Mouse (Mus musculus) brain, embryonic 14.5 days (tissue): Measurements from ENCODE around the gene Per2. TPM values are rescaled to one million over a fixed set of nuclear protein-coding genes. Genes with fewer than 3 reads are reported as not detected.
"Not testable (repeated sequence)": the region's sequence is repeated elsewhere in the genome, so short reads cannot be mapped to it uniquely, and the experiment has no call there.

Experiments
- DNase-seq: peaks from one replicate; pipeline ENCODE4 v3.0.0-alpha.2; 2011; ENCODE audit warnings: low read depth
- CTCF ChIP-seq: fragments of 200-500 bp; IDR thresholded peaks from 2 replicates; pipeline ENCODE4 v1.5.1; 2012; ENCODE audit warnings: inconsistent platforms, mild to moderate bottlenecking, moderate library complexity, borderline replicate concordance; ENCODE audit not compliant: insufficient read depth, insufficient read length; ENCODE audit errors: extremely low read depth
- POLR2A ChIP-seq: fragments of 200-500 bp; IDR thresholded peaks from 2 replicates; pipeline ENCODE4 v1.6.1; 2012; ENCODE audit warnings: mild to moderate bottlenecking, inconsistent platforms, borderline replicate concordance; ENCODE audit not compliant: poor library complexity, insufficient read depth, insufficient read length, severe bottlenecking; ENCODE audit errors: extremely low read depth
- polyA plus RNA-seq: library from polyadenylated mRNA; depleted of rRNA; stranded (reverse); fragments of >200 nt; gene quantifications from 2 replicates; pipeline ENCODE4 v1.2.3, GENCODE M21; 2012

Per2 gene
- polyA plus RNA-seq, 1 experiment: 8.9 TPM

DNA sequence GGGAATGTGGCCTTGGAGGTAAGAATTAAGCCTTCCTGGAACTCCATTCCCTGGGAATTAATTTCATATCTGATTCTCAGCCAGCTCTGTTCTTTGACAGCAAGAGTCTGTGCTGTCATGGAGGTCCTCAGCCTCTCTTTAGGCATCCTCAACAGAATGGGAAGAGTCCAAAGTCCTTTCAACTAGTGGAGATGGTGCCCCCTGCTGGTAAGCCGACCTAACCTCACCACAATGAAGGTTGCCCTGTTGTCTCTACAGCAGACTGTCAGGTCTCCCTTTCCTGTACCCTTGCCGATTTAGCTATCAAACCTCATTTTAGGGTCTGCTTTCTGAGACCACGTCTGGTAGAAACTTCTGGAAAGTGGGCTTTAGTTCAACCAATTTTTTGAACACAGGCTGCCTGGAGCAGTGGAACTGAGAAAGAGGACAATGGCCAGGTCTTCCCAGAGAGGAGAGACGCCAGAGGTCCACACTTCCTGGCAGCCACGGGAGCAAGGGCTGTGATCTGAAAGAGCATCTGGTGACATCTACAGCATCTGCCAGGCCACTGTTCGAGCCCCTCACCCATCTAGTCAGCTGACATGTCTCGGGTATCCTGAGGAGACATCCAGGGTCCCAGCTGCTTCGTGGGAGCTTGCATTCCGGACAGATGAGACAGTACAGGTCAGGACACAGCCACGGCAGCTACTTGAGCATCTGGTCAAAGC, 24.3 kb upstream of the Per2 start:
- no peak for TF ChIP-seq POLR2A
- TF ChIP-seq CTCF: peak; percentile 81

DNA sequence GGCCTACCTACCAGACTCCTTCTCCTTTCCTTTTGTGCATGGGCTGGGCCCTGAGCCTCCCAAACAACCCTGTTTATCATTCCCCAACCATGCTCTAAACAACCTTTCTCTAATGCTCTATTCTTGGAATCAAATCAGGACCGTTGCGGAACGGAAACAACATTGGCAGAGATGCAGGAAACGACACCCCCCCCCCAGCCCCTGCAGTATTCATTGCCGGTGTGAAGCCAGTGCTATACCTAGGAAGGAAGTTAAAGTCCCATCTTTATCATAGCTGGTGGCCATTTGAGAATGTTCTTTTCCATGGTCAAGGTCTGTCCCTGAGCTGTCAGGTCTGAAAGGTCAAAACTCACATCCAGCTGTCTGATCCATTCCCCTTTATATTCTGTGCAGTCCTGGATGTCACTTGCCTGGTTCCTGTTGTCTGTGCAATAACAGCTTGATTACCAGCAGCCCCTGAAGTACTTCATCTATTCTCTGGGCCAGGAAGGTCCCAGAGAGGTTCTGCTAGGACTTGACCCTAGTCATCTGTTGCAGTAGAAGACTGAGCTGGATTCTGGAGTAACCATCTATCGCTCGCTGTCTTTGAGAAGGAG, 23.6 kb upstream of the Per2 start:
- TF ChIP-seq CTCF: no peak
- TF ChIP-seq POLR2A: no peak
- DNase-seq: no peak

More for the DNA sequence above, 24.3 kb upstream of the Per2 start:
- DNase-seq: peak; percentile 83

DNA sequence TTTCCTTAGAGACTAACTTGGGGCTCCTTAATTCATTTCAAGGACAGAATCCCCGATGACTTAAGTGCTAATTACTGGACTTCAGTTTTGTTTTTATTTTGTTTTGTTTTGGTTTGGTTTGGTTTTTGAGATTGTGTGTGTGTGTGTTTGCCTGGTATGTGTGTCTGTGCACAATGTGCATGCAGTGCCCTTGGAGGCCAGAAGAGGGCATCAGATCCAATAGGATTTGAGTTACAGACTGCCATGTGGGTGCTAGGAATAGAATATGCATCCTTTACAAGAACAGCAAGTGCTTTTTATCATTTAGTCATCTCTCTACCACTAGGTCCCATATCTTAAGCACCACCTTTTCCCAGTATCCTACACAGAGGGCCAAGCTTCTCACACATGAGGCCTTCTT, 19.8 kb upstream of the Per2 start:
- TF ChIP-seq POLR2A (no peak), CTCF (no peak)
- no peak for DNase-seq

- not testable (repeated sequence) for DNase-seq
Measured at GRCm38 (mm10) chr1:91478145-91478544, 19.0 kb upstream of the Per2 start.

- TF ChIP-seq CTCF: no peak
- TF ChIP-seq POLR2A: no peak
- DNase-seq: no peak
Measured at GRCm38 (mm10) chr1:91469888-91470419, 10.8 kb upstream of the Per2 start.

GRCm38 (mm10) chr1:91466186-91466585, 7.1 kb upstream of the Per2 start:
- DNase-seq: no peak
- TF ChIP-seq CTCF (no peak), POLR2A (no peak)

GRCm38 (mm10) chr1:91465244-91465643, 6.1 kb upstream of the Per2 start:
- TF ChIP-seq POLR2A: no peak
- DNase-seq: no peak

DNA sequence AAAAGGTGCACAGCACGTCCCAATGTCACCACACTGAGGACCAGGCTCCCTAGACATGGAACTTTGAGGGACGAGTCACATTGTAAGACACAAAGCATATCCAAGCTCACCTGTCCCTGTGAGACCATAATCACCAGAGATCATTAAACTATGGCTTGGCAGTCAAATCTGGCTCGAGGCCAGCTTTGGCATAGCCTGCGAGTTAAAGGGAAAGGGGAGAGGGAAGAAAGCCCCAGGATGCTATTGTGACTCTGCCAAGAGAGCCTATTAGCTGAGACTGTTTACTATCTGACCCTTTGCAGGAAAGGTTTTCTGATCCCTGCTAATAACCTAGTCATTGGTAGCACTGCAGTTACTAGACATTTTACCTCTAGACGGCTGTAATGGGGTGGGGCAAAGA, 5.3 kb upstream of the Per2 start:
- DNase-seq: peak; percentile 71
- TF ChIP-seq POLR2A: no peak
- no peak for TF ChIP-seq CTCF

- TF ChIP-seq POLR2A: no peak
- no peak for TF ChIP-seq CTCF
Measured at GRCm38 (mm10) chr1:91463336-91463995, 4.3 kb upstream of the Per2 start.

DNA sequence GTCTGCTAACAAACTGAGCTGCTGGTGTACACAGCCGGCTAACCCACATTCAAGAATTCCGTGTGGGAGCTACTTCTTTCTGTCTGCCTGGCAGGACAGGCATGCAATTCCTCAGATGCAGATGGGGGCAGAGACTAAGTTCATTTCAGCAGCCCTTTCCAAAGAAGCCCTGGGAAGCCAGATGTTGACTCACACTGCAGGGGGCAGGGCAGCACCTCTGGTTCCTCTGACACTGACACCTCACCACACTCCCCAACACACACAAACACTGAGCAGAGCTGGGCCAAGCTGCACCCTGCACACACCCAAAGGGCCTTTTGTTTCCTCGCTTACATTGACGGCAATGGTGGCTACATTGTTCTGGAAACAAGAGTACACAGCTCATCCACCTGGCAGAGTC, 1.4 kb upstream of the Per2 start:
- DNase-seq: no peak
- TF ChIP-seq POLR2A: no peak
- no peak for TF ChIP-seq CTCF

More at GRCm38 (mm10) chr1:91463336-91463995, 4.3 kb upstream of the Per2 start:
- no peak for DNase-seq

DNA sequence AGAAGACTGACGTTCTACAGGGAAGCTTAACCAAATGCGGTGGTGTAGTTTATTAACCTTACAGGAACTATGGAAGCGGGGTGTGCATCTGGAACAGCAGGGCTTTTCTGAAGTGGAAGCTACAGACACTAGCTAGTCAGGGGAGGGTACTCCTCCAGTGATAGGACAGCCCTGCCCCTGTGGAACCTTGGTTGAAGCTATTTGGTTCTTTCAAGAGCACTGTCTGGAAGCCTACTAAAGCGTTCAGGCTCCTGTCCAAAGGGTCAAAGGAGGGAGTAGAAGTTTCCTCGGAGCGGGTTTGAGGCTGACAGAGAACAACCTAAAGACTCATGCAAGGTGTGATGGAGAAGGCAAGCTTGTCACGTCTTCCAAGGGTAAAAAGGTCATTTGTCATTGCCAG, 945 bp upstream of the Per2 start:
- TF ChIP-seq POLR2A: no peak
- no peak for TF ChIP-seq CTCF

DNA sequence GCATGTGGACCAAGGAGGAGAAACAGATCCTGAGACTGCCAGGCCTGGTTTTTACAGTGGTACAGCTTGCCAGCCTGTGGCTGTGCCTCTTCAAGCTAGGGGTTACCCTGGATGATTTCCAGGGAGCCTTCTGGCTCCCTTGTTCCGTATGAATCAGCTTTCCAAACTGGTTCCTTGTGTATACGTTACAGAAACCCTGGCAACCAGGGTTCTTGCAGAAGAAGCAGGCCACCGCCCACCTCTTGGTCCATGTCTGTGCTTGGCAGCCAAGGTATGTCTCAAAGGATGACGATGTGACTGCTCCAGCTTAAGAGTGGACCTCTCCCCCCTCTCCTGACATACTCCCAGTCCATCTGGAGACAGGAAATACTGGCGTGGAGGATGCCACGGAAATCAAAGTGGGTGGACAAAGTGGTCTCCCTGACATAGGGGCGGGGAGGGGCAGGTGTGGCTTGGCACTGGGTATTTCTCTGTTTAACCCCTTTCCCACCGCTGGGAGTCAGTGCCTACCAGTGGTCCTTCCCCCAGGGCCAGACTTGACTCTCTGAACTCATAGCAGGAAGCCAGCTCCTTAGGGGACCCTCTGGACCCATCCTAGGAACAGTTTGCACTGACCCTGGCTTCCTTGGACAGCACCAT, 782 bp downstream of the Per2 start:
- TF ChIP-seq POLR2A: no peak
- TF ChIP-seq CTCF: no peak
- DNase-seq: peak; percentile 91

More for the DNA sequence above, 945 bp upstream of the Per2 start:
- no peak for DNase-seq

GRCm38 (mm10) chr1:91457698-91458097, 1.4 kb downstream of the Per2 start:
- no peak for DNase-seq

More at GRCm38 (mm10) chr1:91457698-91458097, 1.4 kb downstream of the Per2 start:
- no peak for TF ChIP-seq CTCF
